Comparison of ENCODE assay signal across 11 mouse cellular contexts in the genomic region with DNA sequence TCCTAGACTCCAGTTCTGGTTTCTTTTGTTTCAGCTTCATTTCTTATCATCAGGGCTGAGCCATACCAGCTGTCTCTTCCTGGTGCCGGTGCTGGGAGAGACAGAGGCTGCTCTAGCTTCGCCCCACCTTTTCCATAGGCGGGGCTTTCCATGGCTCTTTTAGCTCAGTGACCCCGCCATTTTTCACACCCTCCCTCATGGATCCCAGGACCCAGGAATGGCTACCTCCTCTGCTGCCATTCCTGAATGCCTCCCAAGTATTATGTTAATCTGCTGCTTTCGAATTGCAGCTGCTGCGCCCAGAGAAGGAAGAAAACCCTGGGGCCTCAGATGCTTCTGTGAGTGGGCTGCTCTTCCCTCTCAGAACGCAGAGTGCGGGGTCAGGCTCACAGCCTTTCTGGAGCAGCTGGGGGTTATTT.
DNase-seq lines count a peak whose midpoint lies in the region; ATAC-seq and TF ChIP-seq lines count a peak whose summit lies in the region.
"Had no signal": no experiment of that assay in that cellular context is flagged by ENCODE, and none has a peak within 500 bp of the region (broad histone marks: within the 10 kb centered on the region; RNA-seq: fewer than 3 reads in every experiment).

No protein-coding gene starts in this region.

- TF ChIP-seq CTCF in midbrain, postnatal 0 days (IDR thresholded peaks at IDR 0.05) = no peak
- TF ChIP-seq CTCF in heart, postnatal 0 days (IDR thresholded peaks at IDR 0.05; ENCODE audit: low read depth) = no peak

- no peak overlapping the region for H3K4me3 ChIP-seq in midbrain, embryonic 12.5 days
- no peak overlapping the region for H3K4me3 ChIP-seq in midbrain, postnatal 0 days (ENCODE audit: low read depth, low read length)
- H3K4me3 ChIP-seq in heart, postnatal 0 days (ENCODE audit: low read depth, low read length) = no peak overlapping the region
- no peak overlapping the region for H3K4me3 ChIP-seq in myocyte
- H3K4me3 ChIP-seq in forebrain, embryonic 15.5 days = no peak overlapping the region
- H3K4me3 ChIP-seq: forebrain, embryonic 12.5 days; hindbrain, embryonic 15.5 days had no signal

- no peak for TF ChIP-seq POLR2A in myocyte (IDR thresholded peaks at IDR 0.05; ENCODE audit: insufficient read length, low read depth)

- no peak for TF ChIP-seq EP300 in heart, postnatal 0 days (IDR thresholded peaks at IDR 0.05; ENCODE audit: low read depth)

- H3K4me2 ChIP-seq in midbrain, embryonic 12.5 days (replicated peaks) = no peak overlapping the region
- no peak overlapping the region for H3K4me2 ChIP-seq in midbrain, postnatal 0 days (ENCODE audit: low read depth, low read length, poor library complexity, severe bottlenecking)
- peak overlapping the region; percentile 9; the same call in 1 of the 2 replicates for H3K4me2 ChIP-seq in heart, postnatal 0 days (ENCODE audit: low read depth, low read length)
- peak overlapping the region; percentile 34 for H3K4me2 ChIP-seq in myocyte (ENCODE audit: low read depth)
- H3K4me2 ChIP-seq in forebrain, embryonic 15.5 days (replicated peaks) = no peak overlapping the region
- H3K4me2 ChIP-seq: forebrain, embryonic 12.5 days; hindbrain, embryonic 15.5 days had no signal

- 46% methylated on average over 8 of the region's 8 CpGs for WGBS in midbrain, embryonic 12.5 days
- 45% methylated on average over 8 of the region's 8 CpGs for WGBS in midbrain, postnatal 0 days
- WGBS in heart, postnatal 0 days = 45% methylated on average over 8 of the region's 8 CpGs
- WGBS in forebrain, embryonic 15.5 days = 71% methylated on average over 8 of the region's 8 CpGs

- H3K9me3 ChIP-seq in midbrain, embryonic 12.5 days = no peaks in the 10 kb centered on the region
- no peaks in the 10 kb centered on the region for H3K9me3 ChIP-seq in midbrain, postnatal 0 days (ENCODE audit: low read length)
- H3K9me3 ChIP-seq in heart, postnatal 0 days (replicated peaks; ENCODE audit: control insufficient read depth, low read length) = no peaks in the 10 kb centered on the region
- no peaks in the 10 kb centered on the region for H3K9me3 ChIP-seq in forebrain, embryonic 15.5 days
- H3K9me3 ChIP-seq: forebrain, embryonic 12.5 days; hindbrain, embryonic 15.5 days had no signal

- ATAC-seq in frontal cortex, adult (ENCODE audit: low TSS enrichment) = peak; percentile 85
- ATAC-seq in midbrain, embryonic 12.5 days (ENCODE audit: low FRiP score, low read depth) = peak; percentile 44; the same call in 1 of the 2 replicates
- ATAC-seq in midbrain, postnatal 0 days (ENCODE audit: low FRiP score) = no peak
- ATAC-seq in heart, postnatal 0 days (ENCODE audit: insufficient read depth, low read depth) = no peak
- ATAC-seq in CD4-positive, CD25-positive, alpha-beta regulatory T cell, adult 4 months = no peak
- ATAC-seq in forebrain, embryonic 15.5 days (replicated peaks) = no peak

- no peak overlapping the region for H3K9ac ChIP-seq in midbrain, embryonic 12.5 days (replicated peaks)
- H3K9ac ChIP-seq in midbrain, postnatal 0 days (replicated peaks; ENCODE audit: low read length, poor library complexity, severe bottlenecking) = no peak overlapping the region
- H3K9ac ChIP-seq in heart, postnatal 0 days (replicated peaks; ENCODE audit: low read depth, low read length) = no peak overlapping the region
- no peak overlapping the region for H3K9ac ChIP-seq in forebrain, embryonic 15.5 days (replicated peaks)
- H3K9ac ChIP-seq: forebrain, embryonic 12.5 days; hindbrain, embryonic 15.5 days had no signal

- no peak overlapping the region for H3ac ChIP-seq in myocyte (ENCODE audit: control insufficient read depth, insufficient read length)

- no peak overlapping the region for H3K27ac ChIP-seq in midbrain, embryonic 12.5 days (replicated peaks)
- H3K27ac ChIP-seq in midbrain, postnatal 0 days (ENCODE audit: low read depth, low read length) = no peak overlapping the region
- no peak overlapping the region for H3K27ac ChIP-seq in heart, postnatal 0 days (ENCODE audit: low read depth)
- no peak overlapping the region for H3K27ac ChIP-seq in forebrain, embryonic 15.5 days (replicated peaks)
- H3K27ac ChIP-seq: forebrain, embryonic 12.5 days; hindbrain, embryonic 15.5 days had no signal

- no peaks in the 10 kb centered on the region for H3K79me2 ChIP-seq in myocyte (ENCODE audit: control insufficient read depth, insufficient read depth)

- no peaks in the 10 kb centered on the region for H3K27me3 ChIP-seq in midbrain, embryonic 12.5 days
- no peaks in the 10 kb centered on the region for H3K27me3 ChIP-seq in midbrain, postnatal 0 days (ENCODE audit: insufficient read depth, low read length)
- H3K27me3 ChIP-seq in heart, postnatal 0 days (ENCODE audit: control insufficient read depth, insufficient read depth, low read length) = no peaks in the 10 kb centered on the region
- no peaks in the 10 kb centered on the region for H3K27me3 ChIP-seq in myocyte (ENCODE audit: control insufficient read depth, insufficient read depth, insufficient read length)
- no peaks in the 10 kb centered on the region for H3K27me3 ChIP-seq in forebrain, embryonic 15.5 days
- H3K27me3 ChIP-seq: forebrain, embryonic 12.5 days; hindbrain, embryonic 15.5 days had no signal

- no peaks in the 10 kb centered on the region for H3K36me3 ChIP-seq in midbrain, embryonic 12.5 days
- H3K36me3 ChIP-seq in midbrain, postnatal 0 days (ENCODE audit: insufficient read depth, low read length) = no peaks in the 10 kb centered on the region
- no peaks in the 10 kb centered on the region for H3K36me3 ChIP-seq in heart, postnatal 0 days (replicated peaks; ENCODE audit: control insufficient read depth, insufficient read depth, low read length)
- no peaks in the 10 kb centered on the region for H3K36me3 ChIP-seq in myocyte (ENCODE audit: control insufficient read depth, insufficient read depth)
- H3K36me3 ChIP-seq in forebrain, embryonic 15.5 days = no peaks in the 10 kb centered on the region
- H3K36me3 ChIP-seq: forebrain, embryonic 12.5 days; hindbrain, embryonic 15.5 days had no signal

- peaks cover 7% of the 10 kb centered on the region; the same call in 1 of the 2 replicates for H3K4me1 ChIP-seq in midbrain, embryonic 12.5 days
- H3K4me1 ChIP-seq in midbrain, postnatal 0 days (ENCODE audit: insufficient read depth, low read length) = no peaks in the 10 kb centered on the region
- no peaks in the 10 kb centered on the region for H3K4me1 ChIP-seq in heart, postnatal 0 days (ENCODE audit: control insufficient read depth, insufficient read depth)
- H3K4me1 ChIP-seq in forebrain, embryonic 15.5 days = 0 out of 2 replicates have a peak, but pooled peaks cover 3% of the 10 kb centered on the region
- H3K4me1 ChIP-seq: hindbrain, embryonic 15.5 days had no signal

- DNase-seq in frontal cortex, postnatal 25 days (ENCODE audit: low spot score in 2 of 2) = no peak
- no peak for DNase-seq in midbrain, postnatal 0 days (ENCODE audit: low spot score)
- DNase-seq in heart, postnatal 0 days (ENCODE audit: low spot score) = peak; percentile 12
- DNase-seq: cerebellum, adult 8-10 months had no signal

TF ChIP-seq in myocyte, 11 proteins besides CTCF, POLR2A, EP300 and RAD21:
- TF ChIP-seq MAX (IDR thresholded peaks at IDR 0.05; ENCODE audit: low read depth) = no peak
- no peak for TF ChIP-seq TCF3 (IDR thresholded peaks at IDR 0.05; ENCODE audit: insufficient read length, low read depth)
- no peak for TF ChIP-seq SRF (IDR thresholded peaks at IDR 0.05; ENCODE audit: control insufficient read depth, insufficient read length, low read depth)
- no peak for TF ChIP-seq MYOG (IDR thresholded peaks at IDR 0.05; ENCODE audit: control insufficient read depth in 1 of 3, insufficient read depth in 1 of 3, insufficient read length in 2 of 3, low read depth in 2 of 3)
- TF ChIP-seq E2F4 (IDR thresholded peaks at IDR 0.05; ENCODE audit: insufficient read depth) = no peak
- no peak for TF ChIP-seq REST (IDR thresholded peaks at IDR 0.05; ENCODE audit: insufficient read depth, insufficient read length)
- TF ChIP-seq USF1 (IDR thresholded peaks at IDR 0.05; ENCODE audit: low read depth) = no peak
- TF ChIP-seq MYOD1 (IDR thresholded peaks at IDR 0.05; ENCODE audit: control insufficient read depth in 1 of 3, insufficient read length in 2 of 3, low read depth in 2 of 3) = no peak
- TF ChIP-seq POLR2AphosphoS2 (IDR thresholded peaks at IDR 0.05; ENCODE audit: insufficient read length, low read depth) = no peak

Comparison
In these comparisons a context has a peak if more than half of its experiments do, and no peak if none do; other contexts are left out.
1. ATAC-seq: peak in frontal cortex, adult (single experiment) and midbrain, embryonic 12.5 days (single experiment); none in midbrain, postnatal 0 days (single experiment), heart, postnatal 0 days (single experiment), CD4-positive, CD25-positive, alpha-beta regulatory T cell, adult 4 months (single experiment) and forebrain, embryonic 15.5 days (single experiment).
2. H3K4me2 ChIP-seq: peak in heart, postnatal 0 days (single experiment) and myocyte (single experiment); none in midbrain, embryonic 12.5 days (single experiment), midbrain, postnatal 0 days (single experiment) and forebrain, embryonic 15.5 days (single experiment).